Comparison of ENCODE assay signal across 11 mouse cellular contexts in genomic region chr2:29910042-29910441, GRCm38 (mm10). TPM values are rescaled to one million over a fixed set of nuclear protein-coding genes. Genes with fewer than 3 reads are reported as not detected.
DNase-seq lines count a peak whose midpoint lies in the region; ATAC-seq and TF ChIP-seq lines count a peak whose summit lies in the region.
"Had no signal": no experiment of that assay in that cellular context is flagged by ENCODE, and none has a peak within 500 bp of the region (broad histone marks: within the 10 kb centered on the region; RNA-seq: fewer than 3 reads in every experiment).

No protein-coding gene starts in this region.

- no peak for TF ChIP-seq POLR2A in heart, adult 2 months (IDR thresholded peaks at IDR 0.05; ENCODE audit: insufficient read depth, low read depth, low read length)
- no peak for TF ChIP-seq POLR2A in thymus, adult 2 months (IDR thresholded peaks at IDR 0.05; ENCODE audit: control insufficient read depth, extremely low read depth, insufficient read depth, low read length, poor library complexity)

- no peak overlapping the region for H3K9ac ChIP-seq in heart, adult 2 months (ENCODE audit: low read depth, low read length)

- H3K36me3 ChIP-seq in heart, adult 2 months (ENCODE audit: control insufficient read depth, insufficient read depth, low read length) = no peaks in the 10 kb centered on the region
- peaks cover 87% of the 10 kb centered on the region for H3K36me3 ChIP-seq in heart, embryonic 10.5 days
- peaks cover 37% of the 10 kb centered on the region for H3K36me3 ChIP-seq in thymus, adult 2 months (ENCODE audit: control insufficient read depth, insufficient read depth, low read length)

- ATAC-seq in erythroblast, adult 5-6 weeks (replicated peaks; ENCODE audit: low FRiP score, poor library complexity, severe bottlenecking) = peak; percentile 80

- intact Hi-C loops in heart, adult 2 months (cut with DNase I) = no loop called here
- intact Hi-C loops in left cerebral cortex, postnatal 10 days (cut with DNase I) = loop anchor here (10.0 kb wide), 1 partner anchor 405 kb away; no protein-coding TSS in a partner anchor

- DNase-seq in heart, adult 2 months = no peak
- no peak for DNase-seq in heart, embryonic 10.5 days (ENCODE audit: low spot score)
- DNase-seq in thymus, adult 2 months = peak; percentile 18
- DNase-seq in thymus, adult 18-20 months = no peak
- DNase-seq in left cerebral cortex, postnatal 10 days (ENCODE audit: extremely low spot score in 1 of 2, low spot score in 2 of 2) = no peak
- no peak for DNase-seq in urinary bladder, postnatal 25 days (ENCODE audit: low spot score)
- no peak for DNase-seq in gastrocnemius, postnatal 25 days
- DNase-seq: gastrocnemius, postnatal 10 days; kidney, adult 18-20 months had no signal

- TF ChIP-seq CTCF in heart, adult 2 months (IDR thresholded peaks at IDR 0.05) = peak; percentile 53
- no peak for TF ChIP-seq CTCF in thymus, adult 2 months (IDR thresholded peaks at IDR 0.05; ENCODE audit: borderline replicate concordance, control insufficient read depth, extremely low read depth, insufficient read depth, low read length, poor library complexity)

- no peaks in the 10 kb centered on the region for H3K9me3 ChIP-seq in heart, embryonic 10.5 days

- H3K79me2 ChIP-seq in heart, adult 2 months (replicated peaks; ENCODE audit: control insufficient read depth, insufficient read depth, low read length) = no peaks in the 10 kb centered on the region

- no peak overlapping the region for H3K4me3 ChIP-seq in heart, adult 2 months
- no peak overlapping the region for H3K4me3 ChIP-seq in heart, embryonic 10.5 days
- H3K4me3 ChIP-seq in thymus, adult 2 months (ENCODE audit: control insufficient read depth, insufficient read depth, low read length) = no peak overlapping the region

- H3K4me1 ChIP-seq in heart, adult 2 months (ENCODE audit: control insufficient read depth, insufficient read depth, low read length) = no peaks in the 10 kb centered on the region
- H3K4me1 ChIP-seq in heart, embryonic 10.5 days = no peaks in the 10 kb centered on the region
- no peaks in the 10 kb centered on the region for H3K4me1 ChIP-seq in thymus, adult 2 months (replicated peaks; ENCODE audit: control insufficient read depth, insufficient read depth, low read length)

- no peak for TF ChIP-seq EP300 in heart, adult 2 months (IDR thresholded peaks at IDR 0.05; ENCODE audit: insufficient read depth, low read depth, low read length)

- 98% methylated on average over 2 of the region's 2 CpGs for WGBS in heart, adult 2 months
- WGBS in heart, embryonic 10.5 days = 80% methylated on average over 2 of the region's 2 CpGs
- 100% methylated on average over 2 of the region's 2 CpGs for WGBS in thymus, adult 2 months

- H3K27ac ChIP-seq in heart, adult 2 months = no peak overlapping the region
- no peak overlapping the region for H3K27ac ChIP-seq in heart, embryonic 10.5 days
- no peak overlapping the region for H3K27ac ChIP-seq in thymus, adult 2 months (ENCODE audit: control insufficient read depth, insufficient read depth, low read length)
- H3K27ac ChIP-seq: macrophage had no signal

- no peaks in the 10 kb centered on the region for H3K27me3 ChIP-seq in heart, adult 2 months (ENCODE audit: control insufficient read depth, insufficient read depth, low read length)
- H3K27me3 ChIP-seq in heart, embryonic 10.5 days (ENCODE audit: insufficient read depth, poor library complexity, severe bottlenecking) = no peaks in the 10 kb centered on the region
- H3K27me3 ChIP-seq in thymus, adult 2 months (ENCODE audit: control insufficient read depth, insufficient read depth, low read length) = no peaks in the 10 kb centered on the region

RNA-seq across cellular contexts. Expression of gene Odf2, which starts 21.0 kb away (rescaled TPM):
- total RNA-seq in heart, adult 2 months (2021) = 10 to 100 TPM; 16.6 to 20.1 TPM
- 22.2 and 22.3 TPM in 2 replicates for polyA plus RNA-seq in heart, adult 2 months (2012; rRNA removed)
- polyA plus RNA-seq in heart, embryonic 10.5 days (2016; fragmentation: Nextera tagmentation; extraction: Ambion mirVana) = 77.8 and 82.6 TPM in 2 replicates
- 60.7 and 70.7 TPM in 2 replicates for polyA plus RNA-seq in thymus, adult 2 months (2012; rRNA removed)
- 25.2 and 25.9 TPM in 2 replicates for total RNA-seq in erythroblast, adult 5-6 weeks (2015; ENCODE audit: low replicate concordance)
- total RNA-seq in erythroblast, adult 5-6 weeks (2017; ENCODE audit: low replicate concordance) = 51.4 and 68.7 TPM in 2 replicates
- 100 to 1,000 TPM; 106 to 118 TPM for total RNA-seq in left cerebral cortex, postnatal 10 days (2021)
- 10 to 100 TPM; 10.3 to 14.7 TPM for total RNA-seq in gastrocnemius, postnatal 25 days (2021)

RNA-seq across cellular contexts. Expression of gene Gle1, which starts 25.2 kb away (rescaled TPM):
- 10 to 100 TPM; 23.8 to 25.6 TPM for total RNA-seq in heart, adult 2 months (2021)
- polyA plus RNA-seq in heart, adult 2 months (2012; rRNA removed) = 14.9 and 25.5 TPM in 2 replicates
- polyA plus RNA-seq in heart, embryonic 10.5 days (2016; fragmentation: Nextera tagmentation; extraction: Ambion mirVana) = 50.0 and 61.3 TPM in 2 replicates
- polyA plus RNA-seq in thymus, adult 2 months (2012; rRNA removed) = 36.6 and 38.4 TPM in 2 replicates
- 3.5 and 12.1 TPM in 2 replicates for total RNA-seq in erythroblast, adult 5-6 weeks (2015; ENCODE audit: low replicate concordance)
- 16.0 and 23.0 TPM in 2 replicates for total RNA-seq in erythroblast, adult 5-6 weeks (2017; ENCODE audit: low replicate concordance)
- total RNA-seq in left cerebral cortex, postnatal 10 days (2021) = 10 to 100 TPM; 40.8 to 46.6 TPM
- total RNA-seq in gastrocnemius, postnatal 25 days (2021) = 10 to 100 TPM; 19.7 to 21.3 TPM

RNA-seq across cellular contexts. Expression of gene Cercam, which starts 41.1 kb away (rescaled TPM):
- 1 to 10 TPM; 3.0 to 4.1 TPM for total RNA-seq in heart, adult 2 months (2021)
- 6.9 and 9.1 TPM in 2 replicates for polyA plus RNA-seq in heart, adult 2 months (2012; rRNA removed)
- 22.8 and 26.7 TPM in 2 replicates for polyA plus RNA-seq in heart, embryonic 10.5 days (2016; fragmentation: Nextera tagmentation; extraction: Ambion mirVana)
- polyA plus RNA-seq in thymus, adult 2 months (2012; rRNA removed) = 9.9 and 10.4 TPM in 2 replicates
- total RNA-seq in erythroblast, adult 5-6 weeks (2015; ENCODE audit: low replicate concordance) = 16.9 and 19.4 TPM in 2 replicates
- total RNA-seq in erythroblast, adult 5-6 weeks (2017; ENCODE audit: low replicate concordance) = 18.8 and 20.8 TPM in 2 replicates
- 10 to 100 TPM; 13.2 to 13.4 TPM for total RNA-seq in left cerebral cortex, postnatal 10 days (2021)
- total RNA-seq in gastrocnemius, postnatal 25 days (2021) = 10 to 100 TPM in 1 of 2 experiments, 1 to 10 TPM in 1; 8.5 to 10.6 TPM

RNA-seq across cellular contexts. Expression of gene Sptan1, which starts 55.3 kb away (rescaled TPM):
- total RNA-seq in heart, adult 2 months (2021) = 100 to 1,000 TPM; 159 to 167 TPM
- polyA plus RNA-seq in heart, adult 2 months (2012; rRNA removed) = 130 and 163 TPM in 2 replicates
- 103 and 116 TPM in 2 replicates for polyA plus RNA-seq in heart, embryonic 10.5 days (2016; fragmentation: Nextera tagmentation; extraction: Ambion mirVana)
- polyA plus RNA-seq in thymus, adult 2 months (2012; rRNA removed) = 161 and 168 TPM in 2 replicates
- 16.5 TPM in 2 replicates for total RNA-seq in erythroblast, adult 5-6 weeks (2015; ENCODE audit: low replicate concordance)
- 18.1 and 21.6 TPM in 2 replicates for total RNA-seq in erythroblast, adult 5-6 weeks (2017; ENCODE audit: low replicate concordance)
- total RNA-seq in left cerebral cortex, postnatal 10 days (2021) = 1,000 to 10,000 TPM; 1,035 to 1,062 TPM
- 10 to 100 TPM; 56.9 to 64.4 TPM for total RNA-seq in gastrocnemius, postnatal 25 days (2021)
